Mouse (Mus musculus): ENCODE results near the gene 4833439L19Rik.
A peak's percentile ranks its signal among the peaks of the same experiment; 100 is the strongest.

Gene 4833439L19Rik

GRCm38 (mm10) chr13:54565201-54565581, at the start of gene 4833439L19Rik:
Gene 4833439L19Rik, minus strand, starts transcription at chr13:54565435.
- DNase-seq: peak; percentile 99

- DNase-seq: peak; percentile 87
Measured at GRCm38 (mm10) chr13:54613141-54613540, 47.9 kb upstream of the 4833439L19Rik start.

GRCm38 (mm10) chr13:54610972-54611754, 45.9 kb upstream of the 4833439L19Rik start, which contains the start of gene Cltb:
Gene Cltb, minus strand, starts transcription at chr13:54611344.
- DNase-seq: peak; percentile 99

GRCm38 (mm10) chr13:54610613-54610971, 45.4 kb upstream of the 4833439L19Rik start:
- no peak for DNase-seq

DNA sequence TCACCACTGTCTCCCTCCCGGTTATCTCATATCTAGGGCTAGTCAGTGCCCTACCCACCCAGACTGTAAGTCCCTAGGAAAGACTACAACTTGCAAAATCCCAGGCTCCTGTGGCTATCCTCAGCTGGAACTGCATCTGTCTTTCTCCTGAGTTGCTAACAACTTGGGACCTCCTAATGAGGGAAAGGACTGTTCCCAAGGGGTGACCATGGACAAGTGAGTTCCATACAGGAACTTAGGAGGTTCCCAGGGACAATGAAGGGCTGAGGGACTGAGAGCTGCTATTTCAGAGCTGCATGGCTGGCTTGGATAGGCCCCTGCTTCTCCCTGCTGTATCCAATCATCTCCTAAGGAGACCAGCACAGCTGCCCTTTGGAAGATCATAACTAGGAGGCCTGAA, 44.1 kb upstream of the 4833439L19Rik start:
- DNase-seq: peak; percentile 91

DNA sequence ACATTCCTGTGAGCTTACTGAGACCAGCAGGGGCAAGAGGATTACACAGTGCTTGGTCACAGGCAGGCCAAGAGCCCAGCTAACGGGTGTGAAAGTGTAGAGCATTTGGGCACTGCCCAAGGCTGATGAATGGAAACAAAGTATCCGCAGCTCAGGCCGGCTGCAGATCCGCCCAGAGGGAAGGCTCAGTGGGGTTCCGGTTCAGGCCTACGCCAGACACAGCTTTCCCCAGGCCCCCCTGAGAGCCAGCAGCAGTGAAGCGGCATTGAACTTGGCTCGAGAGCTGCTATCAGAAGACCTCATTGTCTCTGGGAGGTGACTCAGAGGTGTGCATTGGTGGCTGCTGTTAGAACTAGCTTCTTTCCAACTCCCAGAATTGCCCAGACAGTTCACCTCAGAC, 43.4 kb upstream of the 4833439L19Rik start:
- DNase-seq: peak; percentile 96

GRCm38 (mm10) chr13:54608002-54608401, 42.8 kb upstream of the 4833439L19Rik start:
- no peak for DNase-seq

DNA sequence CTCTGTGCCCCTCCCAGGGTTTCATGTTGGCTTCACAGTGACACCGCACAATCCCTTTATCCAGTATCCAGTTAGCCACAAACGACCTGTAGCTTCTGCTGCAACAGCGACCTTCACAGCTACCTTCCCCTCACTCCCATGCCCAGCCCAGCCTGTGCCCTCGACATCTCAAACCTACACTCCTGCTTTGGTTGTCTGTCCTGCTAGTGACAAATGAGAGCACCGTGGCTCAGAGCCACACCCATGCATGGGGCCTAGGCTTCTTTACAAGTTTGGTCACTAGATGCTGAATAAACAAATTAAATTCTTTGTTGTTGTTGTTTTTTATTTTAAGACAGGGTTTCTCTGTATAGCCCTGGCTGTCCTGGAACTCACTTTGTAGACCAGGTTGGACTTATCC, 42.0 kb upstream of the 4833439L19Rik start:
- DNase-seq: peak; percentile 87

- DNase-seq: peak; percentile 95
Measured at GRCm38 (mm10) chr13:54605426-54605825, 40.2 kb upstream of the 4833439L19Rik start.

DNA sequence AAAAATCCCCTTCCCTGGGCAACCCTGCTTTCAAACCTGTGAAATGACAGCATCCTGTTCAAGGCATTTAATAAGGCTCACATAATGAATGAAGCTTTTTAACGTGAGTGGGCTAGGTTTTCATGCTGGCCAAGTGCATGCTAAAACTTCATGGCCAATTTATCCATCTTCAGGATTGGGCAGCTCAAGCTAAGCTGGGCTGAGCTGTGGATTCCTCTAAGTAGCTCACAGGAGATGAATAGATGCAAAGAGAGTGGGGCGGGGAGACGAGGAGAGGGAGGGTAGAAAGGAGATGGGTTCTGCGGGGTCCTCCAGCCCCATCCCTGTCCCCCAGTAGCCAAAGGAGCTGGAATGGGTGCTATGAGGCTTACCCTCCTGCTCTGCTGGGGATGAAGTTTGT, 39.0 kb upstream of the 4833439L19Rik start:
- DNase-seq: no peak

DNA sequence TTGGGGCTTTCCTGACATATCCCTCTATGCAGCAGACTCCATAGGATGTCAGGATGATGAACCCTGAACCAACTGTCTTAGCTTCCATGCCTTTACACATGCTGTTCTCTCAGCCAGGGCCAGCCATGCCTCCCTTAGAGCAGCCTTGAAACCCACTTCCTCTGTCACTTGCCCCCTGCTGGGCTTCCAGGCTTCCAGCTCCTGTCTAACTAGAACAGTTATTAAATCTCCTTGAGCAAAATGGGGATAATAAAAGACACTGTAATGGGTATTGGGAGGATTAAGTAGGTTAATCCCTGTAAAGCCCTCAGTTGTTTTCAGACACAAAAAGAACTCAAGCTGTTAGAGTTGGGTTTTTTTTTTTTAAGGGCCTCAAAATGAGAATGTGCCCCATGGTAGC, 38.3 kb upstream of the 4833439L19Rik start:
- no peak for DNase-seq

DNA sequence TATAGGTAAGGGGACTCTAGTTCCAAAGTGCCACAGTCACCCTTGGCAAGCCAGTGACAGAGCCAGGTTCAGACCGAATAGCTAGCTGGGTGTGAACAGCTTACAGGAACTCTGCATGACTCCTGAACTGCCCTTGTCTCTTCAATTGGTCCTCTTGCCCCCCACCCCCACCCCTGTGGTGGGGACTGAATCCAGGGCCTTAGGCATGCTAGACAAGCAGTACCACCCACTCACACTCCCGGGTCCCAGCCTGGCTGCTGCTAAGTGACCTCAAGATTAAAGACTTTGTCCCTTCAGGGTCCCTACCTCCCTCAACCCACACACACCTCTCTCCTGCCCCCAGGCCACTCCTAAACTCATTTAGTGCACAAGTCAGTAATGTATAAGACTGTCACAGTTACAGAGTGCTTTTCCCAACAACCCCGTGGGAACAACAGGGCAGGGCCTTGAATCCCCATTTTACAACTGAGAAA, 37.4 kb upstream of the 4833439L19Rik start:
- peak; percentile 86 for DNase-seq

DNA sequence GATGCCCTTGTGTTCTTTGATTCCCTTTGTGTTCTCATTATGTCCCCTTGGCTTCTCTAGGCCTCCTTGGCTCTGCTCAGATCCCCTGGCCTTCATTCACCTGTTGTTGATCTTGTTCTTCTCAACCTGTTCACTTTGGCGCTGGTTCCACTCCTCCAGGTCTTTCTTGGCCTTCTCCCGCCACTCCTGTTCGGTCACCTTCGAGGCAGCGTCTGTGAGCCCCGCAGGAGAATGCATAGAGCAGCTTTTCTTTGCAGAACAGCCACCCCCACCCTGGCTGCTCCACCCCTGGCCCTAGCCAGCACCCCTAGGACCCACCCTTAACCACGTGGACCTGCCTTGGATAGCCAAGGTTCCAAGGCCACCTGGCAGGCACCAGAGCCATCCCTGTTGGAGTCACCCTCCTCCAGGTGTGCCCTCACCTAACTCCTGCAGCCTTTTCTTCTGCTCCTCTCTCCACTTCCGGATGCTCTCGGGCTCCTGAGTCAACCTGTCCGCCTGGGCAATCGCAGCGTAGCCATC, 33.4 kb upstream of the 4833439L19Rik start:
- peak; percentile 87 for DNase-seq

DNA sequence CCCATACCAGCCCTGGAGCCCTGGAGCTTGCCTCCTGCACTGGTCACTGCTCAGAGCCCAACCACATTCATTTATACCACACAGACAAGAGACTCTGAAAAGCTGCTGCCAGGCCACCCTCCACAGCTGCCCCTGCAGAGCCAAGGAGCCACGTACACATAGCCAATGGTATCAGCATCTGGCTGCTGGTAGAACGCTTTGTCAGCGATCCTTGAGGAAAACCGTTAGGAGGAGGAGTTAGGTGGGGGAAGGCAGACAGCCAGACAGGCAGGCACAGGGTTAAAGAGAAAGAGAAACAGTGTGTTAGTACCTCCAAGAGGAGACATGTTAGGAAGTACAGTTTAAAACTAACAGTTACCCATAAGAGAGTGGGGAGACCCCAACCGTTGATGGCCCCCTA, 31.6 kb upstream of the 4833439L19Rik start:
- DNase-seq: no peak

GRCm38 (mm10) chr13:54596107-54596690, 31.0 kb upstream of the 4833439L19Rik start:
- peak; percentile 92 for DNase-seq

- peak; percentile 95 for DNase-seq
Measured at GRCm38 (mm10) chr13:54593617-54594016, 28.4 kb upstream of the 4833439L19Rik start.

GRCm38 (mm10) chr13:54591776-54592356, 26.6 kb upstream of the 4833439L19Rik start:
- peak; percentile 87 for DNase-seq

- DNase-seq: peak; percentile 100
Measured at GRCm38 (mm10) chr13:54589996-54590951, 25.0 kb upstream of the 4833439L19Rik start, which contains the start of the genes Nop16 and Higd2a. Gene Nop16, minus strand, starts transcription at chr13:54590090. Gene Higd2a, plus strand, starts transcription at chr13:54590207.

GRCm38 (mm10) chr13:54589414-54589995, 24.3 kb upstream of the 4833439L19Rik start:
- no peak for DNase-seq

DNA sequence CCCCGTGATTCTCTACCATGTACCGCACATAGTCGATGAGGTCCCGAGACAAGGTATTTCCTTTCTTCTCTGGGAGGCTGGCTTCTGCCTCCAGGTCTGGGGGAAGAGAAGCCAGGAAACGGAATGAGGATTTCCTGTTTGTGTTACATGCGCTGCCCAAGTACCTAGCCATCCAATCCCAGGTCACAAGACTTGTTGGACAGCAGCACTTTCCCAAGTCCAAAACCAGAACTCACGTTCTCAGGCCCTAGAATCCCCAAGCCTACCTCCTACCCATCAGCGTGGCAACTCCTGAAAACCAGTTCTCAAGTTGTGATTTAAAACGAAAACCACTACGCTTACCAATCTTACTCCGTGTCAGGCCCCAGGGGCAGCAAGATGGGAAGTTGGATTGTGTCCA, 20.6 kb upstream of the 4833439L19Rik start:
- peak; percentile 93 for DNase-seq

GRCm38 (mm10) chr13:54582860-54583259, 17.6 kb upstream of the 4833439L19Rik start:
- DNase-seq: peak; percentile 84

GRCm38 (mm10) chr13:54582126-54582525, 16.9 kb upstream of the 4833439L19Rik start:
- DNase-seq: peak; percentile 91

Data from heart, adult 11 months (tissue).